Mouse (Mus musculus) regulatory T cell (primary cell): ENCODE data around the gene Ccdc162.

Experiments used
- in situ Hi-C: fragments of 300-600 bp; cut with MboI, MseI; formaldehyde crosslinking; loops from one replicate; pipeline ENCODE4 v1.15.1; 2025; ENCODE audit warnings: high pct_unique_total_duplicates

The Ccdc162 gene

GRCm38 (mm10) chr10:41542057-41542456, 174.4 kb downstream of the Ccdc162 start:
- in situ Hi-C loops = no loop called here

- in situ Hi-C loops = no loop called here
These were observed 177.4 kb downstream of the Ccdc162 start for GRCm38 (mm10) chr10:41538986-41539385.

DNA sequence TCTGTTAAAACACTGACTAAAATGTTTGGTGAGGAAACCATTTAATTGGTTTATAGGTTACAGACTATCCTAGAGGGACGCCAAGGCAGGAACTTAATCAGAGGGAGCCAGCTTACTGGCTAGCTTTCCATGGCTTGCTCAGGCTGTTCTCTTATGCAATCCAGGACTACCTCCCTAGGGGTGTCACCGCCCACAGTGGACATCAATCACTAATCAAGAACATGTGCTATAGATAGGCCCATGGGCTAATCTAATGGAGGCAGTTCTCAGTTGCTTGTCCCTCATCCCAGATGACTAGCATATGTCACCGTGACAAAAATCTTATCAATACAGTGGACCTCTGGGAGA, 178.5 kb downstream of the Ccdc162 start:
- in situ Hi-C loops = no loop called here

GRCm38 (mm10) chr10:41537226-41537982, 179.0 kb downstream of the Ccdc162 start:
- in situ Hi-C loops = no loop called here

- in situ Hi-C loops = no loop called here
These were observed 179.7 kb downstream of the Ccdc162 start for GRCm38 (mm10) chr10:41536714-41537113.

- in situ Hi-C loops = no loop called here
These were observed 180.4 kb downstream of the Ccdc162 start for GRCm38 (mm10) chr10:41535991-41536390.

DNA sequence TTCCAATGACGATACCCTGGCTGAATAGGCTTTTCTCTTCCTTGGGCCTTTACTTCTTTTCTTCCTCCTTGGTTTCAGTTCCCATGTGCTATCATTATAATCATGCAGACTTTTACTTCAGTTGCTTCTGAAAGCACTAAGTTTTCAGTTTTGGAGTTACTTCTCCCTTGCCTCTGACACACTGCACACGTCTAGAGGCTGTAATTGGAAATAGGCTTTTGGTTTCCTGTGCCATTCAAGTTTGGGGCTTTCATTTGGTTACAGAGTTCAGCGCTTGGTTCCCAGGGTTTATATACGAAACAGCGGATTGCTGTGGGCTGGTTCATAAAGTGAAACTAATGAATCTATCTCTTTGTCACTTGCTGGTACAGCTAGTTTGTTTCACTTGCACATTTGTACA, 186.5 kb downstream of the Ccdc162 start:
- in situ Hi-C loops = no loop called here

DNA sequence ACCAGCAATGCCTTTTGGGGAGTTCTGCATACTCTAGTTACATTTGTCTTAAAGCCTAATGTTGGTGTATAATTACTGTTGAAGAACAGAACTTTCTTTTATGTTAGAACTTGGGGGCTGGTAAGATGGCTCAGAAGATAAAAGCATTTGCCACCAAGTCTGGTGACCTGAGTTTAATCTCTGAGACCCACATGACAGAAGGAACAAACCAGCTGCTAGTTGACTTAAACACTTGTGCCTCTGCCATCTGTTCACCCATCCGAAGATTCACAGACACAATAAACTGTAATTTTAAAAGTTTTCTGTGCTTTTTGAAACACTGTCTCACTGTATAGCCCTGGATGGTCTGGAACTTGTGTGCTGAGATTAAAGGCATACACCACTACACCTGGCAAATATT, 190.7 kb downstream of the Ccdc162 start:
- in situ Hi-C loops = no loop called here

DNA sequence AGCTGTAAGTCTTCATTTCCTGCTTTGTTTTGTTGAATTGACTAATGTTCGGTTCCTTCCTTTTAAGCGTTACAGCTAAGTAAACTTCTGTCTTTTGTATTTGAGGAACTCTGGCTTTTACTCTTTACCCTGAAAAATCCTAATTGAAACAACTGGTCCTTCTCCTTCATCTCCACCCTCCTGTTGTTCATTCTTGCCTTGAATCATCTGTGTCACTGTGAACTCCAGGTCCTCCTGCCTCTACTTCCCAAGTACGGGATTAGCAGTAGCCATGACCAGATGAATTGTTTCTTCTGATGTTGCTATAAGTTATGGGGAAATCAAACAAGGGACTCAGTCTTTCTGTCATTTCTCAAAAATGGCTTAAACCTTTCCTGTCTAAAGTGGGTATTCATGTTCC, 193.0 kb downstream of the Ccdc162 start:
- in situ Hi-C loops = no loop called here

DNA sequence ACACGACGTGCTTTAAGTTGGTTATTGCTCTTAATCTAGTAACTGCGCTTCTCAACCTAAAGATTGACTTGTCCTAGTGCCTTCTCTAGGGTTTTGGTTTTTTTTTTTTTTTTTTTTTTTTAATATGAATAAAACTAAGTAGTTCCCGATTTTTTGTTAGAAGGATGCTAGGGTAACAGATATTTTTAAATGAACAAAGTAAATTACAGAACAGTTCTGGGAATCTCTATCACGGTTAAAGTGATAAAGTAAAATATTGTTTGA, 196.1 kb downstream of the Ccdc162 start:
- in situ Hi-C loops = no loop called here

DNA sequence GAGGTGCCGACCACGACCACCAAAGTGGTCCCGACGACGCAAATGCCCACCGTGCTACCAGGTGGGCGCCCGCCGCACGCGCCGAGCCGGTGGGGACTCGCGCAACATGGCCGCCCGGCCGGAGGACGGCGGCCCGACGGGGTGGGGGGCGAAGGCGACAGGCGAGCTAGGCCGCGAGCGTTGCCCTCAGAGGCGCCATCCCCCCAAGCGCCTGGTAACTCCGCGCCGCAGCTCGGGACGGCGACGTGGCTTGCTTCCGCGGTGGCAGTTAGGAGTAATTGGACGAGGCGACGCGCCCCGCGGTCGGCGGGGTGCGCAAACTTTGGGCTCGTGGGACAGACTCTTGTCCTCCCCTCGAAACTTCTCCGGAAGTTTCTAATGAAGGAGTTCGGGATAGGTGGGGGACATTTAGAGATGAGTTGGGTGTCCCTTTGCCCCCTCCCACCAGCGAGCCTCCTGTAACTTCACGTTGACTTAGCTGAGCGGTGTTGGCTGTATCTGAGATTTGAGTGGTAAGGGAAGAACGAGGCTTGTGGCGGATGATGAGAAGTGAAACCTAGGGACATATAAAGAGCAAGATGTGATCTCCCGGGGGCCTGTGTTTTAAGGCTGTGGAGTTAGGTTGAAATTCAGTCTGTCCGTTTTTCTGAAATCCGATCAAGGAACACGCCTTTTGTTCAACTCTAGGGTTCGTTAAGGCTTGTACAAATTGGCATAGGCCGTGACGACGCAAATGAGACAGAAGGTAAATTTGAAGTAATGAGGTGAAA, 196.6 kb downstream of the Ccdc162 start:
- in situ Hi-C loops = loop anchor here (10.0 kb wide), 1 partner anchor 155 kb away; no protein-coding TSS in a partner anchor

DNA sequence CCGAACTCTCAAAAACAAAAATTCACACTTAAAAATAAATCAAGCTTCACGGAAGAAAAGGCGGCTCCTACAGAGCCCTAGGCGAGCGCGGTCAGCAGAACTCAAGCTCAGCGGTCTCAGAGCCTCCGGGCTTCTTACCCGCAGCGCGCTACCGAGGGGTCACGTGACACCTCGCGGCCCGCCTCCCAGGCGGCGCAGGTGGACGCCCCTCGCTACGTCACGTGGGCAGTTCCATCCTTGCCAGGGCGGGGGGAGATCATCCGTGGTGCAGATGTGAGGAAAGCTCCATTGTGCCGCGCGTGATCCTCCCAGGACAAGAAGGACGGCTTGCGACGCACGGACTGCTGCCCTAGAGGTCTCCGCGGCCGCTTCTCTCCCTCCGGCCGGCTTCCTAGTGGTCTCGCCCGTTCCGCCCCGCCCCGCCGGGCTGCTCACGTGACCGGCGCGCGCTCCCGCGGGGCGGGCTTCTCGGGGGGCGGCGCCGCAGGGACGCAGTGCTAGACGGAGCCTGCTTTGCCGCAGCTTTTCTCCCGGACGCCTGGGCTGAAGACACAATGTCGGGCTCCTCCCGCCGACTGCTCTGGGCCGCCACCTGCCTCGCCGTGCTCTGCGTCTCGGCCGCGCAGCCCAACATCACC, 197.3 kb downstream of the Ccdc162 start, which contains the start of gene Cd164:
Gene Cd164, plus strand, starts transcription at position 434 of the 638 bp plus-strand sequence.
- in situ Hi-C loops = loop anchor here (10.0 kb wide), 1 partner anchor 156 kb away; no protein-coding TSS in a partner anchor

DNA sequence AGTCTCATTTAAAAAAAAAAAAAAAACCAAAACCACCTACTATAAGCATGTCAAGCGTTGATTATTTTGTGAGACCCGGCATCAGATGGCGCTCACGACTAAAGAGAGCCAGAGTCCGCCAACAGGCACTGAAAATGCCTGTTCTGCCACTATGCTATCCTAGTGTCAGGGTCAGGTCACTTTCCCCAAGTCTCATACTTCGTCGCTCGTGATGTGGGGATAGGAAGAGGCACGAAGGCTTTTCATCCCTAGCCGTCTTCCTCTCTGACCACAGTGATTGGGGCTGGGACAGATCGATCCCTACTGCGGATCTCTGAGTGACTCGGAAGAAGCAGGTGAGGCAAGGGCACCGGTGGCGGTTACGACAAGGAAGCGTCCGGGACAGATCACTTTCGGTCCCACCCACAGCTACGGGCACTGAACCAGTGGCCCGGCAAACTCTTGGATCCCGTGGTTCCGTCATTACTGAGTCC, 197.9 kb downstream of the Ccdc162 start:
- in situ Hi-C loops = loop anchor here (10.0 kb wide), 1 partner anchor 156 kb away; no protein-coding TSS in a partner anchor

DNA sequence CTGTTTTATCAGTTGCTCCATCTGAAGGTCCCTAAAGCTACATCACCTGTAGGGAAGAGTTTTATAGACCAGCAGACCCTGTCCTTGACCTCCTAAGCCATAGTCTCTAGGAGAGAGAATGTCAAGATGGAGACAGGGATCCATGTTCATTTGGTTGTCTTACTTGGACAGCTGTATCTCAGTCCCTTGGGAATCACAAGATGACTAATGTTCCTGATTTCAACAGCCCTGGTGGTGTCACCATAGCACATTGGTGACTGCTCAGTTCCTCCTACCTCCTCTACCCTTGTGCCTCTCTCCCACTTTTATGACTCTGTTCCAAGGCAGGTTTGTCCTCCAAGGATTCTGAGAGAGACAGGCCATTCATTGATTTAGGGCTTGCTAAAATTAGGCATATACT, 201.5 kb downstream of the Ccdc162 start:
- in situ Hi-C loops = loop anchor here (10.0 kb wide), 1 partner anchor 160 kb away; no protein-coding TSS in a partner anchor

DNA sequence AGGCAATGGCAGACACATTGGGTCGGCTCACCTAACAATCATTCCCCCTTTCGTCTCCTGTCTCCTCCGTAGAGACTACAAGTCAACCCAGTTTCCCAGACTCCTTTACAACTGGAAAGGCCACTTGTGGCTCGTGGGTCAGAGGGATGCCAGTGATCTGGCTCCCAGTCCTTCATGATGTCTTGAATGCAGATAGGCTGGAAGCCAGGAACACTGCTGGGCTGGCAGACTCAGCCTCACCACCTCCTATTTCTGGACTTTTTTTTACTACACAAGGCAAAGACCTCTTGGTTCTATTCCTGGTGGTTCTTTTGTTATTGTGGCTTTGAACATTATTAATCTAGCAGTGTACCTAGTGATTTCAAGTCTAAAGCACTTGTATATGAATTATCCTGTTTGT, 202.1 kb downstream of the Ccdc162 start:
- in situ Hi-C loops = loop anchor here (10.0 kb wide), 1 partner anchor 160 kb away; no protein-coding TSS in a partner anchor

DNA sequence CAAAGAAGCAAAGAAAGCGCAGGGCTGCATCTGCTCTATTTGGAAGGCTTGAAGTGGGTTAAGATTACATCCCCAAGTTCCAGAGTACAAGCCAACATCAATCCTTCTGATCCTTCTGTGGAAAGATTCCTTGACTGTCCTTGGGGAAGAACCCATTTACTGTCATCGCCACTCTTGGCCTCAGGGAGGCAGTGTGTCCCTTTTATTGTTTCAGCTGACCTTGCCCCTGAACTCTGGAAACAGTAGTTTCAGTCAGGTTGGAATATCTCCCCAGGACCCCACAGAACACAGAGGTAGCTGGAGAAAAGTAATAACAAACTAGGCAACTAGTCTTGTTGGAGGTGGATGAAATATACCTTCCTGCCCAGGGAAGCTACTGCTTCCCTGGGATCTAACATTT, 207.3 kb downstream of the Ccdc162 start:
- in situ Hi-C loops = loop anchor here (5.0 kb wide), 2 partner anchors 77 to 183 kb away; no protein-coding TSS in a partner anchor

GRCm38 (mm10) chr10:41505446-41505845, 211.0 kb downstream of the Ccdc162 start:
- in situ Hi-C loops = loop anchor here (5.0 kb wide), 2 partner anchors 73 to 187 kb away; no protein-coding TSS in a partner anchor

DNA sequence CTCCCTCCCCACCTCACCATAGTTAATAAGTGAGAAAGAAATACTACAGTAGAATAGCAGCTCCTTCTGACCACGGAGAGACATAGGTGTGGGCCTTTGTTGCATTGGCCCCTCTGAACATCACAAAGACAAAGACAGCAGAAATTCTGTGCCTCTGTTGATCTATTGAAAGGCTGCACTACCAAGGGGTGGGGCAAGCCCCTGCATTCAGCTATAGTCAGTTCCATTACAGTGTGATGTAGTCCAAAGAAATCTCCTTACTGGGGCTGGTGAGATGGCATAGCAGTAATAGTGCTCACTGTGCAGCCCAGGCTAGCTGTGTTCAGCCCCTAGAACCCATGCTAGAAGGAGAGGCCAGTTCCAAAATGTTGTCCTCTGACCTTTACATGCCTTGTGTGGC, 211.4 kb downstream of the Ccdc162 start:
- in situ Hi-C loops = loop anchor here (5.0 kb wide), 2 partner anchors 73 to 187 kb away; no protein-coding TSS in a partner anchor

- in situ Hi-C loops = no loop called here
These were observed 215.5 kb downstream of the Ccdc162 start for GRCm38 (mm10) chr10:41500941-41501340.

DNA sequence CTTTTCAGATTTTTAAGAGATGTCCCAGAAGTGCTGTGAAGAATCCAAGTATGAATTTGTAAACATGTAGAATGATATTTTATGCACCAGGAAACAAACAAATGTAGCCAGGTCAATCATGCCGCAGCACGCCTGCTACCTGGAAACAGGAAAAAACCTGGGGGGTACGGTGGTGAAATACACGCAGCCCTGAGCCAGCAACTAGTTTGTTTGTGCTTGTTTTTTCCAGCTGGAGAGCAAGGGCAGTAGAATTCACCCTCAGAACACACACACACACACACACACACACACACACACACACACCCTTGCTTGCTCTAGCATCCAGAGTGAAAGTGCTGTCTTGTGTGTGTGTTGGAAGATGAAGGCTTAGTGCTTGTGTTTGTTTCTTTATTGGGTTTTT, 225.3 kb downstream of the Ccdc162 start:
- in situ Hi-C loops = no loop called here

DNA sequence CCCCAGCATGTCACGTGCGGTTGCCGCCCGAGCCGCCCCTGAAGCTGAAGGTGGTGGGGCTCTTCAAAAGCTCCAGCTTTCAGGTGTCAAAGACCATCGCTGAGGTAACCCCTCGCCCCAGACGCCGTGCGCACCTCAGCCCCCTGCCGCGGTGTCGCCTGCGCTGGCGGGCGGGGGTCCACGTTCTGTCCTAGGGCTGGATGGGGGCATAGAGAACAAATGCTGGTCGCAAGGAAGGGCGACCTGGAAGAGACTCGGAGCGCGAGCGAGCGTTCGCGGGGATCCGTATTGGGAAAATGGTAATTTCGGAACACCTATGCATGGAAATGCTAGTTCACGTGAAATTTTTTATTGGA, 225.9 kb downstream of the Ccdc162 start:
- in situ Hi-C loops = no loop called here
